Mouse (Mus musculus) neural tube, embryonic 11.5 days (tissue): Measurements from ENCODE around the gene Hivep2. TPM values are rescaled to one million over a fixed set of nuclear protein-coding genes. Genes with fewer than 3 reads are reported as not detected.
A peak's percentile ranks its signal among the peaks of the same experiment; 100 is the strongest.

Experiments
- ATAC-seq: fragments of 200-750 bp; cut with Nextera tagmentation; 2 replicates; pipeline ENCODE4 v1.8.0; 2017; ENCODE audit warnings: moderate number of reproducible peaks, mild to moderate bottlenecking, moderate TSS enrichment, moderate library complexity; ENCODE audit not compliant: insufficient read depth, low FRiP score, low TSS enrichment
- DNase-seq: peaks from one replicate; pipeline ENCODE4 v3.0.0-alpha.2; 2015; ENCODE audit warnings: low spot score
- H3K27ac ChIP-seq: fragments of 300-500 bp; sonication (generic); 2 replicates; pipeline ENCODE4 v1.5.1; 2014; ENCODE audit warnings: low read depth, mild to moderate bottlenecking, low read length
- H3K27me3 ChIP-seq: fragments of 300-500 bp; sonication (generic); 2 replicates; pipeline ENCODE4 v1.6.1; 2014; ENCODE audit warnings: mild to moderate bottlenecking, low read length, mixed read lengths; ENCODE audit not compliant: control insufficient read depth, insufficient read depth
- H3K36me3 ChIP-seq: fragments of 300-500 bp; sonication (generic); 2 replicates; pipeline ENCODE4 v1.6.1; 2014; ENCODE audit warnings: mild to moderate bottlenecking, low read length, moderate library complexity, mixed read lengths; ENCODE audit not compliant: control insufficient read depth, insufficient read depth
- H3K4me1 ChIP-seq: fragments of 300-500 bp; sonication (generic); 2 replicates; pipeline ENCODE4 v1.6.1; 2014; ENCODE audit warnings: low read length, mixed read lengths; ENCODE audit not compliant: control insufficient read depth, insufficient read depth
- H3K4me2 ChIP-seq: fragments of 300-500 bp; sonication (generic); 2 replicates; pipeline ENCODE4 v1.6.1; 2014; ENCODE audit warnings: low read depth, mild to moderate bottlenecking, moderate library complexity
- H3K4me3 ChIP-seq: fragments of 300-500 bp; sonication (generic); 2 replicates; pipeline ENCODE4 v1.5.1; 2014; ENCODE audit warnings: low read depth, low read length
- H3K9ac ChIP-seq: fragments of 300-500 bp; sonication (generic); 2 replicates; pipeline ENCODE4 v1.6.1; 2014; ENCODE audit warnings: mild to moderate bottlenecking, low read length
- H3K9me3 ChIP-seq: fragments of 300-500 bp; sonication (generic); 2 replicates; pipeline ENCODE4 v1.6.1; 2016; ENCODE audit warnings: low read length; ENCODE audit not compliant: control insufficient read depth
- WGBS: fragments of 180-500 bp; shearing (Covaris S2); extraction: QIAGEN DNeasy Blood & Tissue Kit; methylation state at CpG from one replicate; pipeline ENCODE4 v1.1.7; 2014; 5-methylcytosine and 5-hydroxymethylcytosine counted together
- polyA plus RNA-seq: library from polyadenylated mRNA; unstranded; fragments of >200 nt; fragmentation: Nextera tagmentation; extraction: Ambion mirVana; gene quantifications from 2 replicates; pipeline ENCODE4 v1.2.1, GENCODE M21; 2014

The Hivep2 gene
- polyA plus RNA-seq, 1 experiment from 2014 or later: 7.4 TPM

- no peaks in the 10 kb centered on the region for H3K27me3 ChIP-seq
- ATAC-seq (no peak), DNase-seq (no peak)
- WGBS: 87% methylated on average over 4 of the region's 4 CpGs
- no peak overlapping the region for H3K9ac ChIP-seq
- no peak overlapping the region for H3K4me3 ChIP-seq
- H3K27ac ChIP-seq: no peak overlapping the region
- no peaks in the 10 kb centered on the region for H3K36me3 ChIP-seq
- H3K9me3 ChIP-seq: no peaks in the 10 kb centered on the region
- no peak overlapping the region for H3K4me2 ChIP-seq
- H3K4me1 ChIP-seq: peaks cover 19% of the 10 kb centered on the region
These were observed 89.0 kb downstream of the Hivep2 start for GRCm38 (mm10) chr10:14054860-14055259.

- no peak overlapping the region for H3K4me2 ChIP-seq
- H3K9me3 ChIP-seq: no peaks in the 10 kb centered on the region
- no peak overlapping the region for H3K4me3 ChIP-seq
- H3K4me1 ChIP-seq: peaks cover 19% of the 10 kb centered on the region
- DNase-seq (peak; percentile 51), ATAC-seq (0 out of 2 replicates have a peak, but pooled peaks have one; percentile 29)
- no peak overlapping the region for H3K27ac ChIP-seq
- no peaks in the 10 kb centered on the region for H3K36me3 ChIP-seq
- no peak overlapping the region for H3K9ac ChIP-seq
- 34% methylated on average over 9 of the region's 9 CpGs for WGBS
- no peaks in the 10 kb centered on the region for H3K27me3 ChIP-seq
These were observed 89.7 kb downstream of the Hivep2 start for GRCm38 (mm10) chr10:14055533-14055981.

- Histone ChIP-seq H3K36me3 (no peaks in the 10 kb centered on the region), H3K27ac (no peak overlapping the region), H3K27me3 (no peaks in the 10 kb centered on the region), H3K9me3 (no peaks in the 10 kb centered on the region), H3K4me2 (no peak overlapping the region), H3K4me1 (peaks cover 19% of the 10 kb centered on the region), H3K4me3 (no peak overlapping the region), H3K9ac (no peak overlapping the region)
- ATAC-seq (no peak), DNase-seq (no peak)
- 83% methylated on average over 4 of the region's 4 CpGs for whole genome bisulfite sequencing
These were observed 90.2 kb downstream of the Hivep2 start for GRCm38 (mm10) chr10:14056057-14056456.

- H3K4me3 ChIP-seq: no peak overlapping the region
- WGBS: 42% methylated on average over 8 of the region's 8 CpGs
- H3K27ac ChIP-seq: peak overlapping the region; percentile 35; the same call in 1 of the 2 replicates
- H3K4me1 ChIP-seq: peaks cover 19% of the 10 kb centered on the region
- DNase-seq (peak; percentile 67), ATAC-seq (peak; percentile 86)
- no peaks in the 10 kb centered on the region for H3K36me3 ChIP-seq
- H3K9me3 ChIP-seq: no peaks in the 10 kb centered on the region
- no peak overlapping the region for H3K9ac ChIP-seq
- no peaks in the 10 kb centered on the region for H3K27me3 ChIP-seq
- H3K4me2 ChIP-seq: no peak overlapping the region
These were observed 90.9 kb downstream of the Hivep2 start for GRCm38 (mm10) chr10:14056584-14057451.

- Histone ChIP-seq H3K27me3 (no peaks in the 10 kb centered on the region), H3K4me3 (no peak overlapping the region), H3K36me3 (no peaks in the 10 kb centered on the region), H3K27ac (no peak overlapping the region), H3K4me2 (no peak overlapping the region), H3K4me1 (peaks cover 19% of the 10 kb centered on the region), H3K9me3 (no peaks in the 10 kb centered on the region), H3K9ac (no peak overlapping the region)
- DNase-seq (no peak), ATAC-seq (no peak)
- WGBS: 92% methylated on average over 11 of the region's 11 CpGs
These were observed 92.1 kb downstream of the Hivep2 start for GRCm38 (mm10) chr10:14057841-14058605.

- Histone ChIP-seq H3K36me3 (no peaks in the 10 kb centered on the region), H3K9ac (no peak overlapping the region), H3K9me3 (no peaks in the 10 kb centered on the region), H3K27me3 (no peaks in the 10 kb centered on the region), H3K4me1 (peaks cover 19% of the 10 kb centered on the region), H3K4me3 (no peak overlapping the region), H3K4me2 (no peak overlapping the region), H3K27ac (no peak overlapping the region)
- ATAC-seq: no peak
- 87% methylated on average over 2 of the region's 2 CpGs for WGBS
- no peak for DNase-seq
These were observed 92.9 kb downstream of the Hivep2 start for GRCm38 (mm10) chr10:14058742-14059141.

GRCm38 (mm10) chr10:14059581-14059980, 93.7 kb downstream of the Hivep2 start:
- WGBS: 93% methylated on average over 2 of the region's 2 CpGs
- Histone ChIP-seq H3K4me2 (no peak overlapping the region), H3K9ac (no peak overlapping the region)

GRCm38 (mm10) chr10:14060302-14060701, 94.4 kb downstream of the Hivep2 start:
- Histone ChIP-seq H3K9ac (no peak overlapping the region), H3K4me3 (no peak overlapping the region), H3K4me1 (peaks cover 19% of the 10 kb centered on the region), H3K27ac (no peak overlapping the region), H3K27me3 (no peaks in the 10 kb centered on the region), H3K36me3 (no peaks in the 10 kb centered on the region), H3K9me3 (no peaks in the 10 kb centered on the region), H3K4me2 (no peak overlapping the region)
- 83% methylated on average over 2 of the region's 2 CpGs for WGBS
- no peak for ATAC-seq
- no peak for DNase-seq

More at GRCm38 (mm10) chr10:14059581-14059980, 93.7 kb downstream of the Hivep2 start:
- Histone ChIP-seq H3K4me3 (no peak overlapping the region), H3K27ac (no peak overlapping the region), H3K4me1 (peaks cover 19% of the 10 kb centered on the region), H3K9me3 (no peaks in the 10 kb centered on the region), H3K27me3 (no peaks in the 10 kb centered on the region), H3K36me3 (no peaks in the 10 kb centered on the region)
- DNase-seq (no peak), ATAC-seq (no peak)
